Mouse (Mus musculus): ENCODE results near the gene C130060K24Rik. TPM values are rescaled to one million over a fixed set of nuclear protein-coding genes. Genes with fewer than 3 reads are reported as not detected.

The C130060K24Rik gene
- 0.12 and 0.32 TPM in 2 replicates for polyA plus RNA-seq (2012; rRNA removed)

DNA sequence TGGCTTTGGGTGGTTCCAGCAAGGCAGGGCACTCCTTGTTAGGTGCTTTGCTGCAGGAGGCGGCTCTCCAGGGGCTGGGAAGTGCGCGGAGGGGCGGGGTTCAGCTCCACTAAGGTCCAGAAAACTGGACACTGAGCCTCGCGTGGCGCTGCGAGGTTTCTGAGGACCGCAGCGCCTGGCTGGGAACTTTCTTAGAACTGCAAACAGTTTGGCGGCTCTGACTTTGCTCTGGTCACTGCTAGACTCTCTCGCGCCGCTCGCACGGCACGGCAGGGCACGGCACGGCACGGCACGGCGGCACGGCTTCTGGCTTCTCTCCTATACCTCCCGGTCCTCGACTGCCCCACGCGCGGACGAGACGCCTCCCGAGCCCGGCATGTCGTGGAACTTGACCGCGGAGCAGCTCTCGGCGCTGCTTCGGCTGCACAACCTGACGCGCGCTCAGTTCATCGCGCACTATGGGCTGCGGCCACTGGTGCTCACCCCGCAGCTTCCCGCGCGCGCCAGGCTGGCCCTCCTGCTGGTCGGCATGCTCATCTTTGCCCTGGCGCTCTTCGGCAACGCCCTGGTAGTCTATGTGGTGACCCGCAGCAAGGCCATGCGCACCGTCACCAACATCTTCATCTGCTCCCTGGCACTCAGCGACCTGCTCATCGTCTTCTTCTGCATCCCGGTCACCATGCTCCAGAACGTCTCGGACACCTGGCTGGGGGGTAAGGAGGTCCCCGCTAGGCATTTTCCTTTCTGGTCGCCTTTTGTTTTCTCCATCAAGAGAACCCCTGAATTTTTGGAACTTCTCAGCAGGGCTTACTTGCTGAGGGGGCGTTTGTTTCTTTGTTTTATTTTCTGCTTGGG lies at the start of gene C130060K24Rik:
Gene C130060K24Rik, plus strand, starts transcription at position 188 of the 855 bp plus-strand sequence.
- DNase-seq (ENCODE audit: extremely low spot score in 1 of 2, low spot score in 1 of 2): no peak

DNA sequence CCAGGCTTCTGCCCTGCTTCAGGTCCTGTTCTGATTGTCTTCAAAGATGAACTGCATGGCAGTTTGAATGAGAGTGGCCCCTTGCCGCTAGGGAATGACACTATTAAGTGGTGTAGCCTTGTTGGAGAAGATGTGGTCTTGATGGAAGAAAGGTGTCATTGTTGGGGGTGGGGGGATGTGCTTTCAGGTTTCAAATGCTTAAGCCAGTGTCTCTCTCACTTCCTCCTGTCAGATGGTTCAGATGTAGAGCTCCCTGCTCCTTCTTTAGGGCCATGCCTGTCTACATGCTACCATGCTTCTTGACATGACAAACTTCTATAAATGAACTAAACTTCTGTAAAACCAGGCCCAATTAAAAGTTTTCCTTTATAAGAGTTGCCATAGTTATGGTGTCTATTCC lies 46.7 kb upstream of the C130060K24Rik start:
- DNase-seq (ENCODE audit: extremely low spot score in 1 of 2, low spot score in 1 of 2): no peak

DNA sequence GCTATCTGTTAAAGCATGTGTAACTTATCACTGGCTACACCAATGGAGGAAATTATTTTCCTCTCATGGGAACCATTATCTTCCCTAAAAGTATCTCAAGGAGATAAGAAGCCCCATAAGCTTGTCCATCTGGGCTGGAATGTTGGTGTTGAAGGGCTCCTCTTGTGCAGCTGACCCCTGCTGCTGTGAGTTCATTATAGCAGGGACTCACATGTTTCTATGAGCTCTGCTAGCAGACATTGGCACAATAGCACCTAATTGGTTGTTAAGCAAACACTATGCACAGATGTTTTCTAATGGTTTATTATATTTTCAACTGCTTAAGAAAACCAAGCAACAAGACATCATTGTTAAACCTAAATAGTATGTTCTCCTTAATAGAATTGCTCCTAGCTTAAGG lies 41.5 kb upstream of the C130060K24Rik start:
- DNase-seq (ENCODE audit: extremely low spot score in 1 of 2, low spot score in 1 of 2): no peak

DNA sequence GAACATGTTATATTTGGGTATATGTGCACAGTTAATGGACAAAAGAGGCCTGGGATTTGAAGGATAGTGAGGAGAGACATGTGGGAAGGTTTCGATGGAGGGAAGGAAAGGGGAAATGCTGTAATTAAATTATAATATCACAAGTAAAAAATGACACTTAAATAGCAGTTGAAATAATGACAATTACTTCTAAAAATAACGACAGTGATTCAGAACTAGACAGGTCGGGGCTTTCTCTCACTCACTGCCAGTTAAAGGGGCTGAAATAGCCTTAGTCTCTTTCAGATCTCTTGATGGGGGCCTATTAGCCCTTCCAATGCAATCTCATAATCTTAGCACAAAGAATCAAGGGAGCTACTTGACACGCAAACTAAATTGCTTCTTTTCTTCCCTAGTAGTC lies 39.5 kb upstream of the C130060K24Rik start:
- DNase-seq (ENCODE audit: extremely low spot score in 1 of 2, low spot score in 1 of 2): no peak

DNA sequence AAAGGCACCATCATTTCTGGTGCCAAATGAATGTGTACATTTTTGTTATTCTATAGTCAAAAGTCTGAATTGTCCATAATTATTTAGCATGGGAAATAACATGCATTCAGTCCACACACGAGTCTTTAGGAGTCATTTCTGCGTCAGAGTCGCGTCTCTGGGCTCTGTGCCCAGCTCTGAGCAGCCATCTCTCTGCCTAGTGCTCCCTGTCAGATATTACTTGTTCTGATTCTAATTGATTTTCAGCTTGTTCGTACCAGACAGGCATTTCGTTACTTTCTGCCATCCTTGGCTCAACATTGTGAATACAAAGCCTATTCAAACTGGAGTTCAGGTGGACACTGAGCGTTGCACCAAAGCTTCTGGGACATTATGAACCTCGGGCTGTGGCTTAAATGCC lies 33.2 kb upstream of the C130060K24Rik start:
- no peak for DNase-seq (ENCODE audit: extremely low spot score in 1 of 2, low spot score in 1 of 2)

DNA sequence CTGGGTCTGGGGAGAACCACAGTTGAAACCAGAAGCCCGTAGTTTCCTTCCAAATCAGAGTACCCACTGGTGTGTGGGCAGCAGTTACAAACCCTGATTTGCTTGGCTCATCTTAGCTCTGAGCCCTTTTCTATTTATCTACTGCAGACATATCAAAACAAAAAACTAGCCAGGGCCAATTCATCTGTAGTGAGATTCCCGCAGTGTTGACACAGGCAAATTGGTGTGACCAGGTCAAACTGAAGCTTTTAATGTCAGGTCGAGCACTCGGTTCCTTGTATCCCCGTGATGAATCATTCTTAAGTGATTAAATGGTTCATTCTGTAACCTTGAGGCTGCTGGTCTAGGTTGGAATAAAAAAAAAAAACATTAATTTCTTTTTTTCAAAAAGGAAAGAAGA lies 32.6 kb upstream of the C130060K24Rik start:
- no peak for DNase-seq (ENCODE audit: extremely low spot score in 1 of 2, low spot score in 1 of 2)

DNA sequence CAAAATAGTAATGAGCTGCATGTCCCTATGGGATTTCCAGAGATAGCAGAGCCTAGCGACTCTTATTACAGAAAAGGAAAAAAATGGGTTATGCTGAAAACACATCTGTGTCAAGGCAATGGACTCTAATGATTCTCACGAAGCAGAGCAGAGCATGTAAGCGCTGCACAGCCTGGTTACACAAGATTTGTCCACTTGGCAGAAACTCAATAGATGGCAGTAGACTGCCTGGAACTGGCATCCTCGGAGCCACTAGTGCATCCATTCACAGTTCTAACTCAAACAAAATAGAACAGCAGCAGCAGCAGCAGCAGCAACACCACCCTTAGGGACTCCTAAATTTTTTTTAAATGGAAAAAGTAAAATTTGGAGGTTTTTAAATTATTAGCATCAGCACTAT lies 29.3 kb upstream of the C130060K24Rik start:
- DNase-seq (ENCODE audit: extremely low spot score in 1 of 2, low spot score in 1 of 2): no peak

DNA sequence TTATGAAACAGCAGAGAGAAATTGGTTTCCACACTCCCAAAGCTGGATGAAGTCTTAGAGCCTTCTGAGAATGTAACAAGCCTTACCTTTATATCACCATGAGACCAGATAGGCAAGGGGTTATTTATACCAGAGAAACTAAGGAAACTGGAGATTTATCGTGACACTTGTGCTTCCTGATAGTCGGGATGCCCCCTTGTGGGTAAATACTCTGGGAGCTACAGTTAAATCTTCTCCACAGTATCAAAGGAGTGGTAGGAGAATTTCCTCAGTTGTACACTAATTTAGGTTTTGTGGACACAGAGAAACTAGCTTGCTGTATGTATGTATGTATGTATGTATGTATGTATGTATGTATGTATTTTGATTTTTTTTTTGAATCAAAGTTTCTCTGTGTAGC lies 5.0 kb upstream of the C130060K24Rik start:
- DNase-seq (ENCODE audit: extremely low spot score in 1 of 2, low spot score in 1 of 2): no peak

DNA sequence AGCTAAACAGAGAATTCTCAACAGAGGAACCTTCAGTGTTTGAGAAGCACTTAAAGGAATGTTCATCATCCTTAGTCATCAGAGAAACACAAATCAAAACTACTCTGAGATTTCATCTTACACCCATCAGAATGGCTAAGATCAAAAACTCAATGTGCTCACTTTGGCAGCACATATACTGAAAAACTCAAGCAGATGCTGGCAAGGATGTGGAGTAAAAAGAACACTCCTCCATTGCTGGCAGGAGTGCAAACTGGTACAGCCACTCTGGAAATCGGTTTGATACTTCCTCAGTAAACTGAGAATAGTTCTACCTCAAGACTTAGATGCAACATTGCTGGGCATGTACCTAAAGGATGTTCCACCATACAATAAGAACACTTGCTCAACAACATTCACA lies 41.0 kb downstream of the C130060K24Rik start:
- peak in 1 of 2 experiments; percentile 27 for DNase-seq (ENCODE audit: extremely low spot score in 1 of 2, low spot score in 1 of 2)

DNA sequence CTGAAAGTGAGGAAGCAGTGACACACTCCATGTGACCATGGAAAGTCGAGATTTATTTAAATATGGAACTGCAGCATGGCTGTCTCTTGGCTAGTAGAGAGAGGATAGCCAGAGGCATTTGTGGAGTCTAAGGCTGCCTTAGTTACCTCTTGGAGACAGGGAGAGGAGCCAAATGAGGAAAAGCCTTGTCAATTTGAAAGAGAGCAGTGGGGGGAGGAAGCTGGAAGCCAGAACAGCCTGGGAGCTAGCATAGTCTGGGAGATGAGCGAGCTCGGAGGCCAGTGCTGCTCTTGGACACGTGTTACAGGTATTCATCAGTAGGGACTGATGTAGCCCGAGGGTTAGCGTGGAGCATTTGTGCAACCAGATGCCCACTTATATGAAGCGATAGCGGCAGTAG lies 46.2 kb downstream of the C130060K24Rik start:
- DNase-seq (ENCODE audit: extremely low spot score in 1 of 2, low spot score in 1 of 2): peak in 1 of 2 experiments; percentile 17

DNA sequence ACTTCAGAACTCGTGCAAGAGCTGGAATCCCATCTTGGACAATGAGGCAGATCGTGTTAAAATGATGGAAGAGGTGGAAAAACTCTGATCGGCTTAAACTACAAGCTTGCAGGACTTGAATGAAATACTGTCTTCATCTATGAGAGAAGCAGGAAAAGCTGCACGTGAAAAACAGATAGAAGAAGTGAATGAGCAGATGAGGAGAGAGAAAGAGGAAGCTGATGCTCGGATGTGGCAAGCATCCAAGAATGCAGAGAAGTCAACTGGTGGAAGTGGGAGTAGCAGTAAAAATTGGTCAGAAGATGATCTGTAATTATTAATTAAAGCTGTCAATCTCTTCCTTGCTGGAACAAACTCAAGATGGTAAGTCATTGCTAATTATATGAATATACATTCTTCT lies 52.3 kb downstream of the C130060K24Rik start:
- no peak for DNase-seq (ENCODE audit: extremely low spot score in 1 of 2, low spot score in 1 of 2)

DNA sequence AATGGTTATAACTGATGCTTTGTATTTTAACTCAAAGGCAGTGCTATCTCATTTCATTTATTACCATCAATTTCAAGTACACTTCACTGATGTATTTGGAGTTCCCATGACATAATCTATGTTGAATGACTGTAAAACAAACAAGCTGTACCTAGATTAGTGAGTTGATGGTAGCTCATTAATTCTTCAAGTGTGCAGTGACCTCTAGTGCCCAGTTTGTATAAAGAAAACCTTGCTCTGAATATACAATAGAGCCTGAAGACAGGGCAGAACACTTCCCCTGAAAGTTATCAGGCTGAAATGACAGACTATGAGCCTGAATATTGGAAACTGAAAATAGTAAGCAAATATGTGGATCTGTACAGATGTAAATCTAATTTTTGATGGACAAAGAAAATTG lies 72.6 kb downstream of the C130060K24Rik start:
- DNase-seq (ENCODE audit: extremely low spot score in 1 of 2, low spot score in 1 of 2): peak; percentile 11 to 76

DNA sequence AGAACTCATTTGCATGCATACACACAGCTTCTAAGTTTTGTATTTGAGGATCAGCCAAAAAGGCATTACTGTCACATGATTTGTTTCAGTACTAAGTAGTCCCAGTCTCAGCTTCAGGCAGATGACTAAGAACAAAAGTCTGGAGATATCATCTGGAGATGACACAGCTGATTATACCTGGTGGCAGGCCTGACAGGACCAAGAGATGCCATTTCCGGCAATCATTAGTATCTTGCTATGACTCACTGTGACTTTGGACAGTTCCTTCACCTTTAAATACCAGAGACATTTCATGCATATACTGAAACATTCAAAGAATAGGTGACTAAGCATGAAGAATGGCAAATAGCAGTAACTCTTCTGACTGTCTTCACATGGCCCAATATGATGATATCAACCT lies 84.4 kb downstream of the C130060K24Rik start:
- no peak for DNase-seq (ENCODE audit: extremely low spot score in 1 of 2, low spot score in 1 of 2)

DNA sequence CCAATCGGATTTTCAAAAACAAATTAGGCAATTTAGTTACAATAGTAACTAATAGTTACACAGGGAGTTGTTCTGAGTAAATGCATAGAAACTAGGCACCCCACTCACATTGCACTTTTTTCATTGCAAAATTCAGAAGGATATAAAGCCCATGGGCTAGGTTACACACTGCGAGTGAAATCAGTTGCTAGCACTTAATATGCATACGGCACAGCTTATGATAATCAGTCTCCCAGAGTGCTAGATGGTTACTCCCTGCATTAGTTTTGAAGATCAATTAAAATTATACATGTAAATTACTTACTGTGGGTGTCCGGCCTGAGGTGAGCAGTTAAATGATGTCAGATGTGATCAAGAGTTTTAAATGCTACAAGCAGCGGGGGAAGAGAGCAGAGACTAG lies 89.4 kb downstream of the C130060K24Rik start:
- DNase-seq (ENCODE audit: extremely low spot score in 1 of 2, low spot score in 1 of 2): no peak

DNA sequence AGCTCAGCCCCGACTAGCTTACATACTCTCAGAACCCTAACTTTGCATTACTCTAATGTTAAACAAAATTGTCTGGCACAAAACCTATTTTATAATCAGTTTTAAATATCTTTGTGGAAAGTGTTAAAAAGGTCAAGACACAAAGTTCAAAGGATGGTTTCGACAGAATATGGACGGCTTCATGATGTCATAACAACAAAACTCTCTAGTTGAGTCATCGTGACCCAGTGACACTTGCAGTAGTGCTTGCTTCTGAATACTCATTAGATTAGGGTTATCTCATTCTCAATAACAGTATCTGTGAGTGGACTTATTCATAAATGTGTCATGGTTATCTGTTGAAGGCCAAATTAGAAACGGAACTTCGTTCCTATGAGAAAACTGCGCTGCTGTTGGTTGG lies 91.5 kb downstream of the C130060K24Rik start:
- no peak for DNase-seq (ENCODE audit: extremely low spot score in 1 of 2, low spot score in 1 of 2)

DNA sequence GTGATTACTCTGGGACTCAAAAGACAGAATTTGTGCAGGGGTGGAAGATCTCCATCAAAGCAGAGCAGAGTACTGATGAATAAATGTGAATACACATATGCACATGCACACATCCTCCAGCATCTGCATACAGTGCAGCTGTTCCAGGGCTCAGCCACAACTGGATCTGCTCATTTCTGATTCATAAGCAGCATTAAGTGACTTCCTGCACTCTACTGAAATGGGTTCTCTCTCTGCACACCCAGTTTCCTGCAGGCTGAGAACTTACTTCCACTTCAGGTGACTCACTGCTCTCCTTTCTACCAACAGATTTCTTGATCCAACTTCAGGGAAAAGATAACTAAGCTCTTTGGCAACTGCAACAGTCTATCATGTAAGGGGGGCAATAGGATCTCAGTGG lies 117.9 kb downstream of the C130060K24Rik start:
- DNase-seq (ENCODE audit: extremely low spot score in 1 of 2, low spot score in 1 of 2): no peak

Other genes with a start within 250 kb of the C130060K24Rik start
- 8.2 and 8.8 TPM in 2 replicates for gene Hpgds, start 236.2 kb upstream of the C130060K24Rik start, polyA plus RNA-seq (2012; rRNA removed)
- gene Tnip3, start 144.2 kb downstream of the C130060K24Rik start, polyA plus RNA-seq (2012; rRNA removed): 0.04 and 0.30 TPM in 2 replicates

Measured in frontal cortex, adult 2 months (tissue).